Mouse (Mus musculus): ENCODE results near the gene Naa80.

Gene Naa80

GRCm38 (mm10) chr9:107607653-107608245 is 29.1 kb downstream of the Naa80 start:
- in situ Hi-C loops (cut with MboI; ENCODE audit: unreplicated experiment in 2 of 2): loop anchor here (5.0 kb wide), 2 partner anchors 35 to 130 kb away; no protein-coding TSS in a partner anchor

GRCm38 (mm10) chr9:107608741-107609432 is 30.2 kb downstream of the Naa80 start, which contains the start of gene Sema3b:
Gene Sema3b, minus strand, starts transcription at chr9:107609229.
- in situ Hi-C loops (cut with MboI; ENCODE audit: unreplicated experiment in 2 of 2): loop anchor here (5.0 kb wide), 2 partner anchors 33 to 128 kb away; no protein-coding TSS in a partner anchor

- in situ Hi-C loops (cut with MboI; ENCODE audit: unreplicated experiment in 2 of 2): loop anchor here (5.0 kb wide), 2 partner anchors 33 to 128 kb away; no protein-coding TSS in a partner anchor
Measured at GRCm38 (mm10) chr9:107609433-107609830, 30.7 kb downstream of the Naa80 start.

DNA sequence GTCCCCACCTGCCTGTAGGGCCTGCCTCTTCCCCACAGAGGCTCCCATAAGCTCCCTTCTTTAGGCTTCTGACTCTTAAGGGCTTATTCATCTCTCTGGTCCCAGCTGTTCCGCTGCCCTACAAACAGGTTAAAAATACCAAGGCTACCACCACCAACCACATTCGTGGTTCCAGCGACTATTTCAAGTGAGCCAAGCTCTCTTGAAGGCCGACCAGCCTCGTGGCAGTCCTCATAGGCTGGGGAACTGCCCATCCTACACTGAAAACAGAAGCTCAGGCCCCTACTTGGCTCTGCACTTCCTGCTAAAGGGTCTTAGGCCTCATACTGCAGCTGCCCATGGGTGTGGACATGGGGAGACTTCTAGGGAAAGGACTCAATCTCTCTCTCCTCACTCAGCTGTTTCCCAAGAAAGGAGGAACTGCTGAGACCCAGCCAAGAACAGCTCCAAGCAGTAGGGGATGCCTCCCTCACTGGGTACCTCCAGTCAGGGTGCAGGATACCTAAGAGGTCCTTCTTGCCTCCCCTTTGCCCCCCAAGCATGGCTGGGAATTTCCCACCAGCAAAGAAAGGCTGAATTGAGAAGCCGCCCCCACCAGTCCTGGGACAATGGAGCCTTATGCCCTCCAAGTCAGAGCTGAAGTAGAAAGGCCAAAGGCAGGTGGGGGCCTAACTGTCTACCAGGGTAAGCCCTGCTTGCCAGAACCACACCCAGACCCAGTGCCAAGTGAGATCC is 32.9 kb downstream of the Naa80 start:
- in situ Hi-C loops (cut with MboI; ENCODE audit: unreplicated experiment in 2 of 2): no loop called here

DNA sequence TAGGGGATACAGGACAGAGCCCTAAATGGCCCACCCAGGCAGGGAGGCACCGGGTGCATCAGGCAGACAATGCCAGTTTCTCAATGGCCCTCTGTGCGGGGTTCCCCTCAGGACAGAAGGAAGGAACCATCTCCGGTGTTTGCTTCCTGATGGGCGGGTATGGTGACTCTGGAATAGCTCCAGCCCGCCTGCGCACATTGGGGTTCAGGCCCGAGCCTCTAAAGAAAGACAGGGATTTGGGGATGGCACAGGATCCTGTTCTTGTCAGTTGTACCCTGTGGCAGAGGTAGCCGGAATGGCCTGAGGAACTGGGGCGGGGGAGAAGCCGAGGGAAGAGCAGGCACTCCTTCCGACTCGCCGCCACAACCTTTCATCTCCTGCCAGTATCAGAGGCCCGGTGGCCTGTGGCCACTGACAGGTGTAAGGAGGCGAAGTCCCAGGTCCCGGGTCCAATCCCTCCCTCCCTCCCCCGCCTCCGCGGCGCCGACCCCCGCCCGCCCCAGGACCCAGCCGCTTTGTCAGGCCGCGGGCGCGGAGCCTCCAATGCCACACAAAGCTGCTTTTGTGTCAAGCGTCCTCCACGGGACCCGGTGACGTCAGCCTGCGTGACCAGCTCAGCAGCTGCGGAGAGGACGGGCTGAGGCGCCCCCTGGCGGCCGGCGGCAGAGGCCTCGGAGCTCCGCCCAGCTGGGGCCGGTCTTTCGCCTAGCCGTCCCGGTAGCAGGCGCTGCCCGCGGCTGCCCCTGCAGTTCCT is 33.7 kb downstream of the Naa80 start:
- in situ Hi-C loops (cut with MboI; ENCODE audit: unreplicated experiment in 2 of 2): no loop called here

DNA sequence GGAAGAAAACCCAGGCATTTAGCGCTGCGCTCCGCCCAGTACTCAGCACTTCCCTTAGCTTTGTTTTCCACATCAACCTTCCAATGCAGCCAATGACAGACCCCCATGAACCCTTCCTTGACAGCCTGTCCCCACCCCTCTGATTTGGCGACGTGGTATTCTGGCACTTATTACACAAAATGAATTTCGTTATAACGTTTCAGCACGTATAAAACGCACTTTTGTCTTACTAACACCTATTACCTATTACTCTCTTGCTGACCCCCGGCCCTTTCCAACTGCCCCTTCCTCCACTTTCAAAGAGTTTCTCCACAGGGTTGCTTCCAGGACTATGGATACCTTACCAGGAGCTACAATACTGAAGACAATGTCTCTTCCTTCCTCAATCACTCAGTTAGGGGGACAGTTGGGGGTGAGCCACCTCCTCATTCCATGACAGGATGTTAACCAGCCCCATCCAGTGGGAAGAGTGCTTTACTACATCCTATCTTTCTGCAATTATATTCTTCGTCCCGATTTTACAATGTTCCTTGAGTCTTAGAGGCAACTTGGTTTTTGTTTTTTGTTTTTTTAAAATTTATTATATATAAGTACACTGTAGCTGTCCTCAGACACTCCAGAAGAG is 34.4 kb downstream of the Naa80 start:
- in situ Hi-C loops (cut with MboI; ENCODE audit: unreplicated experiment in 2 of 2): no loop called here

DNA sequence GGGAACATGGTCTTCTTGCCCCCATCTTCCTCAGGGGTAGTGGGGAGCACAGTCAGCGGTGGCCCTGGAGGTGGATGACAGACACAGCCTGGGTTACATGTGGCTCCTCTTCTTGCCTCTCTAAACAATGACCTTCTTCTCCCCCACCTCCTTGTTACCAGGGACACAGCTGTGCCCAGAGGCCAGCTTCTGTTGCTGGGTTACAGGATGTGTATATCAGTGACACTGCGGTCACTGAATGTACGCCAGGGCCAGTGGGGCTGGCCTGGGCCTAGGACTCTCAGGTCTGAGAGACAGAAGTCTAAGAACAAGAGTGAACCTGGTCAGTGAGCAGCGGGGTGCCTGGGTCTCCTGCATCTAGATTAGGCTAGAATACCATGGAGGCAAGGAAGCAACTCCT is 36.3 kb downstream of the Naa80 start:
- in situ Hi-C loops (cut with MboI; ENCODE audit: unreplicated experiment in 2 of 2): no loop called here

DNA sequence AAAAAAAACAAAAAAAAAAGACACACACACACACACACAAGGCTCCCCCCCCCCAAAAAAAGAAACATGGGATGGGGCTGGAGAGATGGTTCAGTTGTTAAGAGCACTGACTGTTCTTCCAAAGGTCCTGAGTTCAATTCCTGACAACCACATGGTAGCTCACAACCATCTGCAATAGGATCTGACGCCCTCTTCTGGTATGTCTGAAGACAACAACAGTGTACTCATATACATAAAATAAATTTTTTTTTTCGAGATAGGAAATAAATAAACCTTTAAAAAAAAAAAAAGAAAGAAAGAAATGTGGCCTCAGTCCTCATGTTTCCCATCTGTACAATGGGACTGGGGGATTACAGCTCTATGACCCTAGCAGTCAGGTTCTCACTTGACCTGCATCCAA is 38.8 kb downstream of the Naa80 start:
- in situ Hi-C loops (cut with MboI; ENCODE audit: unreplicated experiment in 2 of 2): no loop called here

DNA sequence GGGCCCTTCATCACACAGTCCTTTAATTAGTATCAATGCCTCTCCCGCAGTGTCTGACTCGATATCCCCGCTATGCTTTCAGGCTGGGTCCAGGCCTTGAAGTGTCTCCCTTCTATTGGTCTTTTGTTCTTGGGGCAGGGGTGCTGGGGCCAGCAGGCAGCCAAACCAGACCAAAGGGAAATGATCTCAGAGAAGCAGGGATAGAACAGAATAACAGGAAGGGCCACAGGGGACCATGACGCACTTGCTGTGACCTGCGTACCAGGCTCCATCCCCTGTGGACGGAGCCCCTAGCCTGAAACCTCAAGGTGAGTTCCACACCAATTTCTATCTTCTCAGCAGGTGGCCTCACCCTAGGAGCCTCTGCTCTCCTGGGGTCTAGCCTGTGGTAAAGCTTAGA is 39.4 kb downstream of the Naa80 start:
- in situ Hi-C loops (cut with MboI; ENCODE audit: unreplicated experiment in 2 of 2): no loop called here

DNA sequence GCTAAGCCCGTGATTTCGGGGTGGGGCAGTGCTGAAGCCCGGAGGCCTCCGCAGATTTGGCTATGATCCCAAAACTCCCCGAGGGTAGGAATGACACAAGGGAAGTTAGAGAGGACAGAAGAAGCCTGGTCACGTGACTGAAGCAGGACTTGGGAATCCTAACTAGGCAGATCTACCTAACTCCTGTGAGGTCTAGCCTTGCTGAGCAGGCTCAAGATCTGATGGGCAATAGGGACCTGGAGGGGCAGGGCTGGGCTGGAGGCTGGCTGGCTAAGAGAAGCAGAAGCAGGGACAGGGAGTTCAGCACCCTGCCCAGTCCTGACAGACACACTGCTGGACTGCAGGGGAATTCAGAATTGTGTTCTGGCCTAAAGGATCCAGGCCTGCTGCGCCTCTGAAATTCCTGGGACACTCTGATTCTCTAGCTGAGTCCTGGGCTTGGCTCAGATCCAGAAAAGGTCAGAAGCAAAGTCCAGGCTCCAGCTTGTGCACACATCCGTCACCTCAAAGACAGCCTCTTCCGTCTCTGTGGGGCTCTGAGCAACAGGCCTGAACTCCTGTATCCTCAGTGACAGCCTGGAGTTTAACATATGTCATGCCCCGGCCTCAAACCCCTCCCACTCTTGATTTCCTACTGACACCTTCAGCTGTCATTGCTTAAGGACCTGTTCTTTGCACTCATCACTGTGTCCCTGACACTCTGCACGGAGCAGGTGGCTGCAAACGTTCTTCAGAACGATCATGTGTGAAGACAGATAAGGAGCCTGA is 40.3 kb downstream of the Naa80 start:
- in situ Hi-C loops (cut with MboI; ENCODE audit: unreplicated experiment in 2 of 2): no loop called here

DNA sequence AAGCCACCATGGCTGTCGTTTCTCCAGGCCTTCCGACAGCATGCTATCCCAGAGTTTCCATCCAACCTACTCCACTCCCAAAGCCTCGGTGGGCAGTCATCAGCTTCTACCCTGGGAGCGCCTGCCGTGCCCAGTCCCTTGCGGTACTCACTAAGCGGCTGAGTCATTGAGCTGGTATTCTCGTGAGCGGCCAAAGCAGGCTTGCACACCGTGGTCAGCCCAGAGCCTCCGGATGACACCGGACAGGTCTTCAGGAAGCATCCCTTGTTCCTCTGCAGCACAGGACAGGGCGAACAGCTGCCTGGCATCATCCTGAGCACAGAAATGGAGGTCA is 40.8 kb downstream of the Naa80 start:
- in situ Hi-C loops (cut with MboI; ENCODE audit: unreplicated experiment in 2 of 2): no loop called here

DNA sequence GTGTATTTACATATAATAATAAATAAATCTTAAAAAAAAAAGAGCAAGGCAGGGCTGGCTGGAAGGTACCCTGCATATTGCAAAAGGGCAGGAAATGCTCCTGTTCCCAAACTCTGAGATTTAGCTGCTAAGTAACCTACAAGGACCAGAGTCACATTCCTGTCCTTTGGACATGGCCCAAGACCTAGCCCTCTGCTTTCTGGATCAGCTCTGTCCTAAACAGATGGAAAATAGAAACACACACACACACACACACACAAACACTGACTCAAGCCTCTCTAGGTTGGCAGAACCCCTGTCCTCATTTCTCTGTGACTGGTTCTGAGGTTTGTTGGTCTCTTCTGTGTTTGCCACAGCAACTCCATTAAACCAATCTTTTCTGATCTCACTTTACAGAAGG is 42.3 kb downstream of the Naa80 start:
- in situ Hi-C loops (cut with MboI; ENCODE audit: unreplicated experiment in 2 of 2): no loop called here

GRCm38 (mm10) chr9:107624539-107624938 is 45.9 kb downstream of the Naa80 start:
- in situ Hi-C loops (cut with MboI; ENCODE audit: unreplicated experiment in 2 of 2): no loop called here

DNA sequence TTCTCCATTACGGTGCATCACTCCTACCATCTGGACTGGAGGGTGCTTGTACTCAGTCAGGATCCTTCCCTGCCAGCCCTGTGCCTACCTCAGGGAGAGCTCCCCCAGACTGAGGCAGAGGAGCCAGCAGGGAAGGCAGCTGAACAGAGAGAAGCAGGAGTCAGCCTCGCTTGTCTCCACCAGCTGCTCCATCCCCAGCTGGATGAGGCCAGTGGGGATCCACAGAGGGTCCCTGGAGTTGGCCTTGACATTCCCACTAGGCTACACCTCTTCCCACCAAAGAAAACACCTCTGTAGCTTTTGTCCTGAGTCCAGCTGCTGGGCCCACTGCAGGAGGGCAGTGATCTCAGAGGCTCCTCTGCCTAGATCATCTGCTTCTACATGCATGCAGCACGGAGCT is 46.3 kb downstream of the Naa80 start:
- in situ Hi-C loops (cut with MboI; ENCODE audit: unreplicated experiment in 2 of 2): loop anchor here in 1 of 2 experiments (25.0 kb wide), 1 partner anchor 437 kb away; the partner anchor contains the start of gene Amigo3

DNA sequence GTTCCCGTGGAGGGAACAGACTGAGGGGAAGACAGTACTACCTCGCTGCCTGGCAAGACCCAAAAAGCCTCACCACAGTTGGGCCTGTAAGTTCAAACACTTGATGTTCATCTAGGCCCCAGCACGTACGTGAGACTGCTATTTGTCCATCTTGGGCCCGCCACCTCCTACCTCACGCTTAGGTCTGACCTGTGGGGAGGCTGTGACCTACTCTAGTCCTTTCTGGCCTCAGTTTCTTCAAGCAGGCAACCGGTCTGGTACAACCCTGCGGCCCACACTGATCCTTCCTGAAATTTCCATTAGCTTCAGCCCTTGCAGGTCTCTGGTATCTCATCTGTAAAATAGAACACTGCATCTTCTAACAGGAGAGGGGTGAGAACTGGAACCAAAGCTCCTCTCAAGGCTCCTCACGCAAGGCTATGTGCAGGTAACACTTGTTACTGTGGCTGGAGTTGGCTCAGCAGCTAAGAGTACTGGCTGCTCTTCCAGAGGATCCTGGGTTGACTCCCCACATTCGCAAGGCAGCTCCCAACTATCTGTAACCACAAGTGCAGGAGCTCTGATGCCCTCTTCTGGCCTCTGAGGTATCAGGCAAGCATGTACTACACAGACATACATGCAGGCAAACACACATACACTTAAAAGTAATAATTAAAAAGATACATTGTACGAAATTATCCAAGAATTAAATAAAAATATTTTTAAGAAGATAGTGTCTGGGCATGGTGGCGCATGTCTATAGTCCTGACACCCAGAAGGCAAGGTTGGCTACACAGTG is 46.9 kb downstream of the Naa80 start:
- in situ Hi-C loops (cut with MboI; ENCODE audit: unreplicated experiment in 2 of 2): loop anchor here in 1 of 2 experiments (25.0 kb wide), 1 partner anchor 437 kb away; the partner anchor contains the start of gene Amigo3

- in situ Hi-C loops (cut with MboI; ENCODE audit: unreplicated experiment in 2 of 2): loop anchor here in 1 of 2 experiments (25.0 kb wide), 1 partner anchor 436 kb away; the partner anchor contains the start of gene Amigo3
Measured at GRCm38 (mm10) chr9:107626158-107626843, 47.6 kb downstream of the Naa80 start.

GRCm38 (mm10) chr9:107626844-107627277 is 48.2 kb downstream of the Naa80 start:
- in situ Hi-C loops (cut with MboI; ENCODE audit: unreplicated experiment in 2 of 2): loop anchor here in 1 of 2 experiments (25.0 kb wide), 1 partner anchor 435 kb away; the partner anchor contains the start of gene Amigo3
